Mouse (Mus musculus) testis, postnatal 14 days (tissue): Measurements from ENCODE around the gene Gdf15.
A peak's percentile ranks its signal among the peaks of the same experiment; 100 is the strongest.

Experiments used
- DNase-seq: peaks from one replicate; pipeline ENCODE4 v3.0.0; 2021; ENCODE audit warnings: low spot score

Gdf15 gene

DNA sequence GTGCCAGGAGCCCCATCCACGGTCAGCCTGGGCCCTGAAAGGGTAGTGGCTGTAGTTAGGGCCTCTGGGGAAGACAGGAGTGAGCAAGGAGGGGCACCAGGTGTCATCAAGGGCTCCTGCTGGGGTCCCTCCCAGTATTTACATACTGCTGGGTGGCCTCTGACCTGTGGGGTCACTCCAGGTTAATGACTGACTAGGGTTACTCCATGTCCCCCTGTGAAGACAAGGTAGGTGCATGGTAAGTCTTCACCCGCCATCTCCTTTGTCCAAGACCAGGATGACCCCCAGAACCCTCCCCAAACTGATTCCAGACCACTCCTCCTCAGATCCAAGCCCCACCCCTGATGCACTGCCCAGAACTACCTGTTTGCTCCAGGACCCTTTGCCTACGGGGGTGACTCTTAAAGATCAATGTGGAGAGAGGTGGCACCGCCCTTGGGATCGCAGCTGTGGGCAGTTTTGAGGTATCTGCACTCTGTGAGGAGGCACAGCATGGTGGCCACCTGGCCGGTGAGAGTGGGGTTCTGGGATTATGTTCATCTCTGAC is at the start of gene Gdf15:
Gene Gdf15 (minus strand): TSS at position 111 of the 547 bp plus-strand sequence.
- DNase-seq: no peak

GRCm38 (mm10) chr8:70681410-70681809 is 49.2 kb upstream of the Gdf15 start:
- DNase-seq: no peak

GRCm38 (mm10) chr8:70680039-70680438 is 47.8 kb upstream of the Gdf15 start:
- no peak for DNase-seq

DNA sequence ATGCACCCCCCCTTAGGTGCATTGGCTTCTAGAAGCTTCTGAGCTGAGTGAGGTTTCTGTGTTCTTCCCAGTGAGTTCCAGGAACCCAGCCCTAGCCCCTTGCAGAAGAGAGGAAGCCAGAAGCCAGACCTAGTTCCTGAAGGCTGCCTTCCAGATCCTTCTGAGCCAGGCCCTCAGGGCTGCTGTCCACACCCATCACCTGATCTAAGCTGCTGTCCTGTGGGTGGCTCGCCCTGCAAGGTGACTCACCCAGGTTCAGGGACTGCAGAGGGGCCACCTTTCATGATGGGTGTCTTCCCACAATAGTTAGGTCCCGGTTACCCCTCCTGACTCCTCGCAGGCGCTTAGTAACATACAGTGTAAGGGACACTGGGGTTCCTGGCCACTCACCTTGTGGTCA is 47.1 kb upstream of the Gdf15 start:
- DNase-seq: no peak

DNA sequence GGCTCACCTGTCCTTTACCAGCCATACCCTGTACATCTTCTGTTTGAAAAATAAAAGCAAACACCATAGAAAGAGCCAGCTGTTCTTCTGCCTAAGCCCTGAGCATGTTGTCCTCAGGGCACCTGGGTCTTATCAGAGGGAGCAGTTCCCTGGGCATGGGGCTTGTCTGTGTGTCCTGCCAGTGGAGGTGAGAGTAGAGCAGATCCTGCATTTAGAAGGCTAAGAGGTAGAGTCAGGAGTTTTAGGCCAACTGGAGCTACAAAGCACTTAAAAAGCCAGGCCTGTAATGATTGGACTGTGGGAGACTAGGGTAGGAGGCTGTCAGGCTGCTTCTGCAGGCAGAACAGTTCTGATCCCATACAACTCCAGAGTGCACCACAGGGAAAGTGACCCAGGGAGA is 46.4 kb upstream of the Gdf15 start:
- no peak for DNase-seq

DNA sequence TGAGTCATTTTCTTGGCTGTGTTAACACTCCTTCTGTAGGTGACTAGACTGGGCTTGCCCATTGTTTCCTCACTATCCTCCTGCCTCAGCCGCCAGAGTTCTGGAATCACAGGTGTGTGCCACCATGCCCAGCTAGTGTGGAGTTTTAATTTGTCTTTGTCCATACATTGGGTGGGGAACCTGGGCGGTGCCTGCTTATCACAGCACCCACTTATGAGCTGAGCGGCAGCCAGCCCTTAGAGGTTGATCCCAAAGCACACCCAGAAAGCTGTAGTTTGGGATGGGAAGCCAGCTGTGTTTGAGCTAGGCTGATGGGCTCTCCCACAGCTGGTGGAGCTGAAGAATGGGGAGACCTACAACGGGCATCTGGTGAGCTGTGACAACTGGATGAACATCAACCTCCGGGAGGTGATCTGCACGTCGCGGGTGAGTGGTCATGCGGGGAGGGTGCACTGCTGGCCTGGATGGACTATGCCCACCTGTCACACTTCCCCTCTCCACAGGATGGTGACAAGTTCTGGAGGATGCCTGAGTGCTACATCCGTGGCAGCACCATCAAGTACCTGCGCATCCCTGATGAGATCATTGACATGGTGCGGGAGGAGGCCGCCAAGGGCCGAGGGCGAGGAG is 45.3 kb upstream of the Gdf15 start:
- DNase-seq: no peak

GRCm38 (mm10) chr8:70675336-70675735 is 43.1 kb upstream of the Gdf15 start:
- DNase-seq: no peak

DNA sequence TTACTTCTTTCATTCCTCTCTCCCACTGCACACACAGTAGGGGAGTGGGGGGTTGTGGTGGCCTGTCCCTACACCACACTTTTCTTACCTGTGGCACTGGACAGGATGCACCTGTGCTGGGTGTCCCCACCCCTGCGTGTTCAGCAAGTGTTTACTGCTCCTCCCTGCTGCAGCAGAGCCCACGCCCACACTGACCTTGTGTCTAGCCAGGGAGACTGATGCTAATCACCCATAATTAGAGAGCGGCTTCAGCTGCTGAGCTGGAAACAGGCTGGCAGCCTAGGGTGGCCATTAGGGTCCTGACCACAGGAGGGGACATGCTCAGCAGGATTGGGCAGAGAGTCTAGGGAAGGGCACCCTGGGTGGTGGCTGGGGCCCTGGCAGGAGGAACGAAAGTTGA is 42.5 kb upstream of the Gdf15 start:
- peak; percentile 27 for DNase-seq

GRCm38 (mm10) chr8:70674109-70674508 is 41.9 kb upstream of the Gdf15 start:
- DNase-seq: peak; percentile 20

DNA sequence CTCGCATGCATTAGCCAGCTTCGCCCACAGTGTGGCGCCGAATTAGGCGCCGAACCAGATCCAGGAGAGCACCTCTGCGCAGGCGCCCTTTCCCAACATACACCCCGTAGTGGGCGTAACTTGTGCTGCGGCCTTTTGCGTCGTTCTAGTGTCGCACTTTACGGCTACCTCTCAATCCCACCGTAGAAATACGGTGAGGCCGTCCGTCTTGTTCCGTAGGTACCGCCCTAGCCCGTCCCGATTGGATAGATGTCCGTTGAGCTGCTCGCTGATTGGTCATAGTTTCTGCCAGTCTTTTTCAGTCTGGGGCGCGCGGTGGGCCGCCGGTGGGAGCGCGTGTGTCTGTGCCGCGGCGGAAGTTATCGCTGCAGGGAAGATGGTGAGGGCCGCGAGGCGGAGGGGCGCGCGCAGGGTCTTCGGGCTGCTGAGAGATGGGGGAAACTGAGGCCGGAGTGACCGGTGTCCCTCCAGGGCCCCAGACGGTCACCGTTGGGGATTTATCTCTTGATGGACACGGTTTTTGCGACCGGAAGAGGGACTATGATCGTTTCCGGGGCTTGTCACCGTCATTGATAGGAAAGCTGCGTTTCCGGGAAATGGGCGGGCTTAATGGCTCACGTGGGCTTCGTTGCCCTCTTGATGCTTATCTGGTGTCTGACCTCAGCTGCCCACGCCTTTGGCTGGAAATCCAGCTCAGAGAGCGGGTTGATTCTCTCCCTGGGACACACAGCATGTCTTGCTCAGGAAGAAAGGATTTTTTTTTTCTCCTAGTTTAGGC is 41.0 kb upstream of the Gdf15 start, which contains the start of gene Lsm4:
Gene Lsm4 (plus strand): TSS at position 170 of the 778 bp plus-strand sequence.
- DNase-seq: peak; percentile 98

DNA sequence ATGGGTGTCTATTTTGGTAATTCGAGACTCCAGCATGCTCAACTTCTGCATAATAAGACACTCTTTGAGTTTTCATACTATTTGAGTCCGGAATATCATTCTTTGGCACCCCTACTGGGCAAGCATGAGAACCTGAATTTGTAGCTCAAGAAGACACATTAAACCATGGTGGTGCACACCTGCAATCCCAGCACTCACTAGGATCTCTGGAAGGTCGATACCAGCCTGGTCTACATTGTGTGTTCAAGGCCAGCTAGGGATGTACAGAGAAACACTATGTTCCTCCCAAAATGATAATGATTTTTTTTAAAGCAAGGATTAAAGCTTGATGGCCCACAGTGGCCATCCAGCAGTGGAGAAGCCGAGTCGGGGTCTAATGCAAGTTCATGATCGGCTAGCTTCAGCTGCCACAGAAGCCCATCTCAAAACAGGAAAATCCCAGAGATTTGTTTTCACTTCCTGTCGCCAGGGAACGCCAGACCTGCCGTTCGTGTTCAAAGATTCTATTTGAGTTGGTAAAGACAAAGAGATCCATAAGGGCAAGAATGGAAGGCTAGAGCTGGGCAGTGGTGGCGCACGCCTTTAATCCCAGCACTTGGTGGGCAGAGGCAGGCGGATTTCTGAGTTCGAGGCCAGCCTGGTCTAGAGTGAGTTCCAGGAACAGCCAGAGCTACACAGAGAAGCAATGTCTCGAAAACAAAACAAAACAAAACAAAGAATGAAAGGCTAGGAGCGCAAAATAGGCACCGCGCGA is 40.2 kb upstream of the Gdf15 start:
- DNase-seq: peak; percentile 8

DNA sequence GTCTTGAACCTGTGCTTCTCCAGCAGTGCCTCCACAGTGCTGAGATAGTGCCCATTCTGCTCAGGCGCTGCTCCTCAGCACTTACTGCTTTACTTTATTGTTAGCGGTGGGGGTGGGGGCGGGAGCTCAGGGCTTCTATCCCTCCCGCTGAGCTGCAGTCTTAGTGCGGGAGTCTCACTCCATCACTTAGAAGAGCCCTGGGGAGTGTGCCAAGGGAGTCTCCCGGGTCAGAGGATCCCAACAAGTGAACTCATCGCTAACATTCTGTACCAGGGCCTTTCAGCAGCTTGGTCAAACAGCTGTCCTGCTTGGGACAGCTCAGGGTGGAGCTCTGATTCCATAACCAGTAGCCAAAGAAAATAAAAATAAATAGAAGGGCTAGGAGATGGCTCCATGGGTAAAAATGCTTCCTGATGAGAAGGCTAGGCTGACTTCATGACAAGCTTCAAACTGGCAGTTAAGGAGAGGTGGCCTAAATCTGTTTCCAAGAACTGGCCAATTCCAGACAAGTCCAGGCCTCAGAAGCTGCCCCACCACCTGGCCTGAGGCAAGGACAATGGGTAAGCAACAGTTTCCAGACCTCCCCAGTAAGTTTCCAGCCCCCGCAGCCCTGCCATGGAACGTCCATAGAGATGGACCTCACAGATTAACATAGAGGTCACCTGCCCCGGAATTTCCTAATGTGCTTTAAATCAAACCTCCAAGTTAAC is 39.5 kb upstream of the Gdf15 start:
- peak; percentile 65 for DNase-seq

DNA sequence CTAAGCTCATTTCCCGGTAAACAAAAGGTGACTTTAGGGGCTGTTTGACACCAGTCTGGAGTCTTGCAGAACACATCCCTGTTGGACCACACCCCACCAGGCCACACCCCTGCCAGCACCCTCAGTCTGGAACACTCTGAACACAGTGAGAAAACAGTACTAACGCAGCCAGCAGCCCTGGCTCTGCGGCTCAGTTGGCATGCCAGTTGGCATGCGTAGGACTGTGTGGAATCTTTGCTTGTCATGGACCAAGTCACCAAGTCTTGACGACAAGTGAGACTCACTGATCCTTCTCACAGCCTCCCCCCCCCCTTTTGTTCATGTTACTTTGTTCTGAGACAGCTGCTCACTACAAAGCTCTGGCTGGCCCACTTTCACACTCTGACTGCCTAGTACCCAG is 34.8 kb upstream of the Gdf15 start:
- no peak for DNase-seq

GRCm38 (mm10) chr8:70665599-70665998 is 33.3 kb upstream of the Gdf15 start:
- DNase-seq: no peak

DNA sequence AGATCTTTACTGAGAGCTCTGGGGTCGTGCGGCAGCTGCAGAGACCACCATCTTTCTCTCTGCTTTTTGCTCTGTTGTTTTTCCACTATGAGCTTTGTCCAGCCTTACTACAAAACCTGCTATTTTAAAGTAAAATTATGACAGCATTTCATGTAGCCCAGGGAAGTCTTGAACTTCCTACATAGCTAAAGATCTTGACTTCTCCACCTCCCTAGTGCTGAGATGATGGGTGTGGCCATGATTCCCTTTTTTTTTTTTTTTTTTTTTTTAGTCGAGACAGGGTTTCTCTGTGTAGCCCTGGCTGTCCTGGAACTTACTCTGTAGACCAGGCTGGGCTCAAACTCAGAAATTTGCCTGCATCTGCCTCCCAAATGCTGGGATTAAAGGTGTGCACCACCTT is 32.4 kb upstream of the Gdf15 start:
- no peak for DNase-seq

DNA sequence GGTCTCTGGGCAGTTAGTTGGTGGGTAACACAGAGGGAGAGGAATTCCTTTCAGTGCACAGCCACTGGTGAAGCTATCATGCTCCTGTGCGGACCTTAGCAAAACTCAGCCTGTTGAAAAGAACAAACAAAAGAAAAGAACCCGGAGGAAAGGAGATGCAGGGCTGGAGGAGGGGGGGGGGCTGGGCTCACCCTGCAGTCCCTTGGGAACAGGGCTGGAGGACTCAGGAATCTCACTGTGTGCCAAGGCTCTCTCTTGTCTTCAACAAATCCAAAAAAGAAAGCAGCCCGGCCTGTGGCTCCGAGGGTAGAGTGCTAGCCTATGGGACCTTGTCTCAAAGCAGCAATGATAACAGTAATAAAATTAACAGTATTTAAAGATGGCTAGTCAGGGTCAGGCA is 31.4 kb upstream of the Gdf15 start:
- no peak for DNase-seq

GRCm38 (mm10) chr8:70660273-70660725 is 28.0 kb upstream of the Gdf15 start, which contains the start of gene Pgpep1:
Pgpep1 (minus strand) TSS chr8:70660388.
- DNase-seq: peak; percentile 66

DNA sequence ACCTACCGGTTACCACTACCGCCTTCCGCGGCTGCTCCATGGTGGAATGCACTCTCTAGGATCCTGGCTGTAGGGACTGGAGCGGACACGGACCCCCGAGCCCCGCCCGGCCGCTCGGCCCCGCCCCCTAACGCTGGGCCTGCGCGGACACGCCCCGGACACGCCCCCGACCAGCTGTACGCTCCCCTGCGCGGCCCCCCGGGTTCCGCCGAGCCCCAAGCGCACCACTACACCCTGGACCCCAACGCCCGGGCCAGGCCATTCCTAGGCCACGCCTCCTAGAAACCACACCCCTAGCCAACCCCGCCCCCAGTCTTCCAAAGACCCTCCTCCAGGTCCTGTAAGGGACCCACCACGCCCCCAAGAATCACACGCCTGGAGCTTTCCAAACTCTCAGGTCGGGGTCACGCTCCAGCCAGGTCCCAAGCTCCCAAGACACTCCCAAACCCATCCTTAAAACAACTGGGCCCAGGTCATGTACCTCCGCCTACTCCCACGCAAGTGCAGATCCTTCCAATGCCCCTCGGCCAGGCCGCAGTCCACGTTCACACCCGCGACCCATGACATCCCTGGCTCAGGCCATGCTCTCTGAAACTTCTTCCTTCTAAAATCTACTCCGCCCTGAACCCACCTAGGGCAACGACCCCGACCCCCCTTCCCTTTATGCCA is 27.5 kb upstream of the Gdf15 start:
- DNase-seq: peak; percentile 91

DNA sequence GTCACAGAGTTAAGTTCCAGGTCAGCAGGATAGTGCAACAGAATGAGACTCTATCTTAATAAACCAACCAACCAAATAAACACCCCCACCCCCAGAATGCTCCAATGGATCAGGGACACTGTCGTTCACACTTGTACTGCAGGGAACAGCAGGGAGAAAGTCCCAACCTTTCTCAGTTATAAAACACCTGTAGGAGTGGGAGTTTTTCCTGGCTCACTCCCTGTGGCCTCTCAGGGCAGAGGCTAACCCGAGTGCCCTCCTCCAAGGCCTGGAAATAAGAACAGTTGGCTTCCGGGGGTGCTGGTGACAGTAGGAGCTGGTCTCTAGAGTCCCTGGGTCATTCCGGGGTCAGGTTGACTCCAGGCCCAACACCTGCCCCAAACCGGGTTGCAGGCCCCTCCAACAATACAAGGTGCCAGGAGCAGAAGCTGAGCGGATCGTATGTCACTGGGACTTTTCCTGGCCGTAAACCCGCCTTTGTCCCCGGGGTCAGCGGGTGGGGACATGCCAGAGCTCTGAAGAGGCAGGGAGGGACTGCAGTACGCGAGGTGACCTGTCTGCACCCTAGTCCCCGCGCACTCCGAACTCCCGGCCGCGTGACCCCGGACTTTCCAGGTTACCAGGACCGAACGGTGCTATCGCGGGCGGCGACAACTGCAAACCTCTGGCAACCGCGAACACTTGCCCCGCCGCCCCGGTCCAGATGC is 26.8 kb upstream of the Gdf15 start:
- DNase-seq: no peak

DNA sequence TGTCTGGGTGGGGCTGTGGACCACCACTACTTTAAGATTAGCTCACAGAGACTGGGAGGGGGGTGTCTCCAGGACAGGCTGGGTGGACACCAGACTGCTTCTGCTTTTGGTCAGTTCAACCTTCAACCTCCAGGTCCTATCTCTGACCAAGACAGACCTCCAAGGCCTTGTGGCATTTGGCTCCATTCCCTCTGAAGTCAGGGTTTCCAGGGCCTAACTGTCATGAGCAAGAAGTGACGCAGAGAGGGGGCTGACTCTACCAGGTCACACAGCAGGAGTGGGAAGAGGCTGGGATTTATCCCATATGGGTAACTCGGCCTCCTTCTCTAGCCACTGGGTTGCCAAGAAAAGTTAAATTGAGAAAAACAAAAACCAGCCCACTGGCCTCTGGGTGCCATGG is 25.5 kb upstream of the Gdf15 start:
- DNase-seq: no peak

DNA sequence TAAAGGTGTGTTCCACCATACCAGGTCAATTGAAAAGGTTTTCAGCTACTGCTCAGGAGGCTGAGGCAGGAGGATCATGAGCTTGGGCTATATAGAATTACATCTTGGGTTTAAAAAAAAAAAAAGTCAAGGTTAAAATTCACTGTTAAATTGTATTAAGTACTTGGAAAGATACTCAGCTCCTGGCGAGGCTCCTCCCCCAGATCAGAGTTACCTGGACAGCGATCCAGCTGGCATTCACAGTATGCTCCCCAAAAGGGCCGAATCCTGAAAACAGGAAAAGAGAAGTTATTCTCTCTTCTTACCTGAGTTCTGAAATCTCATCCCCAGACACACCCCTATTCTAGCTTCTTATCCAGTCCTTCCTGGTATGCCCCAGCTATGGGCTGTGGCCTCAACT is 25.0 kb upstream of the Gdf15 start:
- no peak for DNase-seq
